Mouse (Mus musculus) CD4-positive, CD25-positive, alpha-beta regulatory T cell (primary cell): ENCODE measurements around the gene Iah1. TPM values are rescaled to one million over a fixed set of nuclear protein-coding genes. Genes with fewer than 3 reads are reported as not detected.

Experiments
- polyA plus RNA-seq: library from polyadenylated mRNA; unstranded; fragments of 100-300 nt; shearing (Covaris generic); gene quantifications from one replicate; pipeline ENCODE4 v1.2.1, GENCODE M21; 2017

The Iah1 gene
- 43.4 TPM for polyA plus RNA-seq

GRCm38 (mm10) chr12:21315923-21316868 is at the start of gene Iah1:
Gene Iah1, plus strand, starts transcription at chr12:21316389.

GRCm38 (mm10) chr12:21284761-21285441 is 31.3 kb upstream of the Iah1 start, which contains the start of gene Cpsf3:
Gene Cpsf3, plus strand, starts transcription at chr12:21285391.

DNA sequence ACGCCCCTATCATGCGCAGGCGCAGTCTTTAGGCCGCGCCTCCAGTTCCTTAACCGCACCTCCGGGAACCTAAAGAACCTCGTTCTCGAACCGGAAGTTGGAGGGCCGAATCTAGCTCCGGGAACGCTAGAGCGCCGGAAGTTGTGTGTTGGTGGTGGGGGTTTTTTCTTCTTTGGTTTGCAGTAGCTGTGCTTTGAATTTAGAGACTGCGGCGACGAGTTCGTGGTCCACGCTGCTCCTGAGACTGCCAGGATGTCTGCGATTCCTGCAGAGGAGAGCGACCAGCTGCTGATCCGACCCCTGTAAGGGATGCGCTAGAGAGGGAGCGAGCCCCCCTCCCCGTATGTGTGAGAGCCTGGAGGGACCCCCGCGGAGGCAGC is 30.0 kb upstream of the Iah1 start, which contains the start of gene Itgb1bp1:
Gene Itgb1bp1 (minus strand): TSS at position 42 of the 380 bp plus-strand sequence.

GRCm38 (mm10) chr12:21373100-21373819 is 57.1 kb downstream of the Iah1 start, which contains the start of gene Adam17:
Gene Adam17, minus strand, starts transcription at chr12:21373632.

Other genes starting within 250 kb of the Iah1 start
- 136 TPM for gene Cpsf3, start 31.0 kb upstream of the Iah1 start, polyA plus RNA-seq
- 102 TPM for gene Itgb1bp1, start 30.1 kb upstream of the Iah1 start, polyA plus RNA-seq
- gene Adam17, start 57.2 kb downstream of the Iah1 start, polyA plus RNA-seq, result 60.4 TPM
- gene Ywhaq, start 101.2 kb downstream of the Iah1 start, polyA plus RNA-seq, result 268 TPM